Mouse (Mus musculus) B cell, adult 2 months (primary cell): Measurements from ENCODE around the gene Prss38.
A peak's percentile ranks its signal among the peaks of the same experiment; 100 is the strongest.
"Not testable (repeated sequence)": the region's sequence is repeated elsewhere in the genome, so short reads cannot be mapped to it uniquely, and the experiment has no call there.

ENCODE experiments used
- DNase-seq, 2 experiments: peaks; one replicate each; pipeline ENCODE4 v3.0.0; 2022

The Prss38 gene

DNA sequence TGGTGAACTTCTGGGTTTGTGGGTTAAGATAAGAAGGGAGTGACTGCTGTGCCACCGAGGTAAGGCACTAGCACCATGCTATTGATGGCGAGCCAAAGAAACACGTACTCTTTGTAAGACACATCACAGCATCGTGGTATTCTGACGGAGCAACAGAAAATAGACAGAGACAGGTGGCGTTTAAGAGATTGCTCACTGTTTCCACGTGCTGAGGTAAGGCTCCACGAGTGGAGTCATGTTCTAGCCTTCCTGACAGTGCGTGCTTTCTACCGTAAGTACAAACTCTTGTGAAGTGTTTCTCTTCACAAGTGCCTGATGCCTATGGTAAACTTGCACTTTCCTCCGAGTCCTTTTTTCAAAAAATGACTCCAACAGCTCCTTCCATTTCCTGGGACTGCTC, 5.6 kb downstream of the Prss38 start:
- DNase-seq: no peak

DNA sequence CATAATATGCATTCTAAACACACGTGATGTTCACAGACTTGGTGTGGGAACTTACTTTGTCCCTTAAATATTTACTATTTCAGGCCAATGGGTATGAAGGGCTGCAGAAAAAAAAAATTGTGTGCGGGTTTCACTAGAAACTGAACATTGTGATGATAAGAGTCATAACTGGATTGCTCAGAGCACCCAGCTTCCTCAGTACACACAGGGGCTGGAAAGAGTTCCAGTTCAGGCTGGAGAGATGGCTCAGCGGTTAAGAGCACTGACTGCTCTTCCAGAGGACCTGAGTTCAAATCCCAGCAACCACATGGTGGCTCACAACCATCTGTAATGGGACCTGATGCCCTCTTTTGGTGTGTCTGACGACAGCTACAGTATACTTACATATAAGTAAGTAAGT, 7.5 kb downstream of the Prss38 start:
- not testable (repeated sequence) for DNase-seq

DNA sequence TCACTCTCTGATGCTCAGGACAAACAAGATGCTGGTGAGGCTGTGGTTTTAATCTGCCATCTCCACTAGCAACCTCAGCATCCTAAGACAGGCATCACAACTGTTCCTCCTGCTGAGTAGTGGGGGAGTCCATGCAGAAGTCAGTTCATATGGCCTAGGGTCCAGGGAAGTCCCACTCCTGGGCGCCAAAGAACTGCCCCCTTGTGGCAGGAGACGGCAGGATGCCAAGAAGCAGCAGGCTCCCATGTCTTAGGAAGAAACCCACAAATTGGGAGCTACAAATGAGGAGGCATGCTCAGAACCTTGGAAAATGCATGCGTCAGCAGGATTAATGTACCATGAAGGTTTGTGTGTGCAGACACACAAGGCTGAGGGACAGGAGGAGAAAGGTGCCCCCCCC, 8.8 kb downstream of the Prss38 start:
- DNase-seq: peak in 1 of 2 experiments; percentile 8

DNA sequence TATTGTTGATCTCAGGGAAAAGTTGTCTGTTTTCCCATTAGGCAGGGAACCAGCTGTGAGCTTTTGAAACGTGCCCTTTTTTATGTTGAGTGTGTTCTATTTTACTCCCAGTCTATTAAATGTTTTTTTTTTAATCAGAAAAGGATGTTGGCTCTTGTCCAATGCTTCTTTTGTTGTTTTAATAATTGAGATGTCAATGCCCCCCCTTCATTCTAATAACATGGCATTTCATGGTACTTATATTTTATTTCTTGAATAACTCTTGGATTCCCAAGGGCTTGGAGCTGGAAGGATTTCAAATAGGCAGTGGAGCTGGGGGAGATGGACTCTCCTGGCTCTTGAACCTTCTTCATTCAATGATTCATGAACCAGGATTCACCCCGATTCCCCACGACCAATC, 9.4 kb downstream of the Prss38 start:
- DNase-seq: no peak

DNA sequence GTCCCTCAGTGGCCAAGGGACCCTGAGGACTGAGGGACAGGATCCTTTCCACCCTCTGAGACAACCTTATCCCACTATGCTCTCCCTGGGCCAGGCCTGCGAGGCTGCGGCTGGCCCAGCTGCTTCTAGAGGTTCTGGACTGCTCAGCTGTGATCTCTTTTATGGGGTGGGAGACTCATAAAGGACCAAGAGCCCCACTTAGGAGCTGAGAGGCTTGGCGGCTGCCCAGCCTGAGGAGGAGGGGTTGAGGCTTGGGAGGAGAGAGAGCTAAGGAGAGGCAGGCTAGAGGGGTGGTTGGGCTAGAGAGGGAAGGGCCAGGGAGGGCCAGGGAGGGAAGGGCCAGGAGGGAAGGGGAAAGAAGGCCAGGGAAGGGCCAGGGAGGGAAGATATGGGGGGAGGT, 11.0 kb downstream of the Prss38 start:
- DNase-seq: no peak

DNA sequence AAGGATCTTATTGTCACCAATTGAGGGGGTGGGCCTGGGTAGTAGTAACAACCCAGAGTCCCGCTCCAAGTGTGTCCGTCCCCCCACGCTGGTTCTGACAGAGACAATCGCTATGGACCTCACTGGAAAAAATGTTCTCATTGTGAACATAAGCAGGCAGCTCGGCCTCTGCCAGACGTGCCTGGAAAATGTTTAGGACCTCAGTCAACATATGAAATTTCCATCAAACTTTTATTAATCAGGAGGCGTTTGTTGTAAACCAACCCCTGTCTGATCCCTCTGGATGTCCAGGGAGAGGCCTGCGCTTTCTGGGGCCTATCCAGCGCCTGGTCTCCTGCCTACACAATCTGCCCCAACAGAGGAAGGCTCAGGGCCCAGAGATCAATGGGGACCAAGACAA, 11.4 kb downstream of the Prss38 start:
- no peak for DNase-seq

DNA sequence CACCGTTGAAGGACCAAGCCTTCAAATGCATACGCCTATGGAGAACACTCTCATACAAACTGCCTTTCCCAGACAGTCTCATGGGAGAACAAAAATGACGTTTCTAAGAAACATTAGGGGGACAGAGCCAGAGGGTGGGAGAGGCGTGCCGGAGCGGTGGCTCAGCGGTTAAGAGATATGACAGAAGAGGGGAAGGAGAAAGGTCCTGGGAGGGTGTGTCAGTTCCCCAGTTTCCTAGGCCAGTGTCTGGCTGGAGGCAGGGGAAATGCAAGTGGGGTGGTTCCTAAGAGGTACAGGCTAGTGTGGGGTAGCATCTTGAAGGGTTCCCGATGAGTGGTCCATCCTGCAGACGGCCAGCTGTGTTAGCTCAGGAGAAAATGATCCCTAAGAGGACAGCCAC, 14.2 kb downstream of the Prss38 start:
- no peak for DNase-seq

DNA sequence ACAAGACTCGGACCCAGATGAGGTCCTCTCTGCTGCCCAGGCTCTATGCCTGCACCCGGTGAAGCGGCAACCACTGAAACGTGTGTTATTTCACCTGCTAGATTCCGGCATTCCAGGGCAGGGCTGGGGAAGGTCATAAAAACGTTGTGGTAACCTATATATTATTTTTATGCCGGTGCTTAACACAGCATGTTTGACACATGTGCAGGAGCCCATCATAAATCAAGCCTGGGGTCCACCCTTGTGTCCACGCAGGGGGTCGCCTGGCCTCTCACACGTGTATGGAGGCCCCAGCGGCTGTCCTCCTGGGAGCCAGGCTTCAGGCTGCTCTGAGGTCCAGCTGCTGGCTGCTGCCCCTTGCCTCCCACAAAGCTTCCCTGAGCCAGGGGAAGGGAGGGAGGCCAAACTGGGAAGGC, 18.6 kb downstream of the Prss38 start:
- DNase-seq: no peak

DNA sequence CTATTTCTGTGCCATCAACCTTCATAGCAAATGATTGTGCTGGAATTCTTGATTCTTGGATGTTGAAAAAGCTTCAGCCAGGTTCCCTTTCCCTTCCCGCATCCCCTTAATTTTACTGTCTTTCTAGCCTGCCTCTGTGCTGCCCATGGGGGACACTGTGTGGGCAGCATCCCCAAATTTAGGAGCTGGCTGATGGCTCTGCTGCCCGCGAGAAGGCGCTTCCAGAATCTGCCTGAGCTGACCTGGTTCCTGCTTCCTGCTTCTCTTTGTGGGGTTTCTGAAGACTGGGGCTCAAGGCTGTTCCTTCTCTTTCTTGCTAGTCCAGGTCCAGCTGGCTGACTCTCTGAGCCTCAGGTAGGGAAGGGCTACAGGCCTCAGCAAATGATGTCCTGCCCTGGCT, 20.7 kb downstream of the Prss38 start:
- DNase-seq: no peak

DNA sequence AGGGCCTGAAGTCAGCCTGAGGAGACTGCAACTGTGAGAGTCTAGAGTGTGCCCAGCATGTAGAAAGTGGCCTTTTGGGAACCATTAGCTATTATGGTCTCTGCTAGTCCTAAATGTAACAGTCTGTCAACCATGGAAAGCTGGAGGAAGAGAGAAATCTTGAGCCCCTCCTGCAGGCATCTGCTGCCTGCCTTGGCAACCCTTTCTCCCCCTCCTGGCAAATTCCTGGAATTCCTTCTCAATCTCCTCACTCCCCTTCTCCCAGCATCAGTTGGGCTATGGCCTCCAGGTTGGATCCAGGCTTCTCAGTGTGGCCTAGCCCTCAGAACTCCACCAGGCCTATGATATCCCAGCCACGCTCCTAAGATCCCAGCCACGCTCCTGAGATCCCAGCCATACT, 25.1 kb downstream of the Prss38 start:
- DNase-seq: no peak

DNA sequence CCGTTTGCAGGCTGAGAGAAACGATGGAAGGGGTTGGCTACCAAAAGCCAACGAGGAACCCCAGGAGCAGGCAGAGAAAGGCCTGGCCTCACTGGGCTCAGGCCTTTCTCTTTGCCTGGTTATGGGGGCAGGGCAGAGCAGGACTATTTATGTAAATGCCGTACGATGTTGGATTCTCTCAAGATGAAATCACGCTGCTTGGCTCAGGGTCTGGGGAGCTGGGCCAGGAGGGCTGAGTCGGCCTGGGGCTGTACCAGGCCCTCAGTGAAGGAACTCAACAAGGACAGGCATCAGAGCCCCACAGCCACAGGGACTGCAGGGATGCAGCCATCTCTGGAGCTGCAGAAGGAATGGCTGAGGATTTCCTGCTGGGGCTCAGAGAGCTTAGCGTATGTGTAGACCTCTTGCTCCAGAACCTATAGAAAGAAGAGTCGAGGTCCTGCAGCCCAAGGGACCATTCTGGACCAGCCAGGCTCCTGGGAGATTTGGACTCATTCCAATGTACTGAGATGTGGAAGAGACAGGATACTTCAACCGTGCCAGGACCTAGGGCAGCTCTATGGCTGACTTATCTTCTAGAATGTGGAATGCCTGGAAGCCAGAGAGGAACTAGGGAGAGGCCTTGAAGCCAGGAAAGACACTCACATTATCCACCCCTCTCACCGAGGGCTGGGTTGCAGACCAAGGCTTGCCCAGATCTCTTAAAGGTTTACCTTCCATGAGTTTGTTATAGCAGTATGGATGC, 29.1 kb downstream of the Prss38 start:
- no peak for DNase-seq

DNA sequence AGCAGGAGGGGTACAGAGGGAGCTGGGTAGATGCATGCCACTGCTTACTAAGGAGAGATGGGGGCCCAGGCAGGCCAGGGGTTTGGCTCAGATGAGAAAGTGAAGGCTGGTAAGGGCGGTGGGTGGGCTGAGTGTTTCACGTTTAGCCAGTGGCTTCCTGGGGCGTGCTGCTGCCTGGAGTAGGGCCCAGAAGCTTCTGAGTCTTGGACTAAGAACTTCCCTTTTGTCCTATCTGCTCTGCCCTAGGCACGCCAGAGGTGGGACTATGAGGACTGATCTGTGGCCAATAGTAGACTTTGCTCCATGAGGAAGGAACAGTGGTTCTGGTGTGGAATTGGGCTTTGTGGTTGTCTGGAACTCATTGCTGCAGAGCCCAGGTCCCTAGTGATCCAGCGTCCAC, 32.5 kb downstream of the Prss38 start:
- DNase-seq: no peak

DNA sequence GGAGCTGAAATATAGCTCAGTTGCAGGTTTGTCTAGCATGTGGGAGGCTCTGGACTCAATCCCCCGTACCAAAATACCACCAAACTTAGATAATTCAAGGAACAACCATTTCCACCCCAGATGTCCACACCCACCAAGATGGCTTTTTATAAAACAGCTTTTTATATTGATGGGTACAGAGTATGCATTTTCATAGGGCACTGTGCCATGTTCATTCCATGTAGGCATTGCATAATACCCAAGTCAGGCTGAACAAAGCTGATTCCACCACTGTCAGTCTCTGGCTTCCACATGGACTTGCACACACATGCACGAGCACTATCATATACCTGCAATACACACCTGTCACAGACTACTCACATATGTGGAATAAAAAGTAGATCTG, 36.7 kb downstream of the Prss38 start:
- no peak for DNase-seq

DNA sequence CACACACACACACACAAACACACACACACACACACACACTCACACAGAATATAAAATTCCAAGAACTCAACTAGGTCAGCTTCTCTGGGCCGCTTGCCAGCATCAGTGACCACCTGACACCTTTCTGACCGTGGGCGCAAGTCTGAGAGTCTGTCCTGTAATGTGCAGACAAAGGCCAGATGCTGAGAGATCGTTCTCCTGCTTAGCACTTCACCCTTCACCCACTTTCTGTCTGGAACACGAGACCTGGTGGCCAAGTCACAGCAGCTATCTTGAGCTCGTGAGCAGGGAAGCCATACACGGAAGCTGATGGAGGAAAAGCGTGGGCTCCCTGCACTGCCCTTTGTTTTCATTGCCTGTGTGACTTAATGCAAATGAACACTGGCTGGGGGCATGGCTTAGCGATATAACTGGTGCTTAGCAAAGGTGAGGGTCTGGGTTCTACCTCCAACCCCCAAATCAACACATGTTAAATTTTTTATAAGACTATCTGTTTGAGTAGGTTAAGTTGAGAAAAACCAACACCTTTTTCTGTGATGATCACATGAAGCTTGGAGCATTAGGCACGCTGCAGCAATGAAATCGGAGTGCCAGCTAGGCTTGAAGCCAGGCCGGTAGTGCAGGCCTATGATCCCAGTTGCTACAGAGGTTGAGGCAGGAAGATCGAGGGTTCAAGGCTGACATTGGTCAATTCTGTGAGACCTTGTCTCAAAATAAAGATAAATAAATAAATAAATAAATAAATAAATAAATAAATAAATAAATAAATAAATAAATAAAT, 37.3 kb downstream of the Prss38 start:
- no peak for DNase-seq

DNA sequence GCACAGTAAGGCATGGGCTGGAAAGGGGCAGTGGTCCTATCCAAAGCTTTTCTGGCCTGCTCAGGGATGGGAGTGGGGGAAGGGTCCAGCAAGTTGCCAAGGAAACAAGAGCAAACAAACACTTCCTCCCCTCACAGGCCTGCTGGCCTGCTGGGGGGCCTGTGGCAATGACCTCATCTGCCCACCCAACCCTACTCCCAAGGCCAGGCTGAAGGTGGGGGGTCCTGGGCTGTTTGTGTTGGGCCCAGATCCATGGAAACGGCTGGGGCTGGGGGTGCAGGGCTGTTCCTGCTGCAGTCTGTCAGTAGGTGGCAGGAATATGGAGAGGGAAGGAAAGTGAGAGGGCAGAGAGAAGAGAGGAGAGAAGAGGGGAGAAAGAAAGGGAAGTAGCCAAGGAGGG, 39.1 kb downstream of the Prss38 start:
- DNase-seq: no peak

DNA sequence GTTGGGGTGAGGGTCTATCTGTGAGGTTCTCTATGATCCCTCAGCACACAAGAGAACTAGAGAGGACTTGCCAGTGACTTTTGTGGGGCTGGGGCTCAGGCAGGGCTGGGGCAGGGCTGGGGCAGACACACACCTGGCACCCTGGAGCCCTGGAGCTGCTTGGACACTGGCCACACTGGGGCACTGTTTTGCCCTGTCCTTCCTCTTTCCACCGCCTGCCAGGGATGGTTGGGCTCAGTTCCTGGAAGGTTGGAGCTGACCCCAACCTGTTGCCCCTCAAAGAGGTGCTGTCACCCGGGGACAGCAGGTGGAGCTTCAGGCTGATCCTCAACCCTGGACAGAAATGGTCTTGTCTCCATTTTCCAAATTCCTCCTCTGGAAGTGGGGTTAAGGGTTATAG, 39.5 kb downstream of the Prss38 start:
- no peak for DNase-seq

DNA sequence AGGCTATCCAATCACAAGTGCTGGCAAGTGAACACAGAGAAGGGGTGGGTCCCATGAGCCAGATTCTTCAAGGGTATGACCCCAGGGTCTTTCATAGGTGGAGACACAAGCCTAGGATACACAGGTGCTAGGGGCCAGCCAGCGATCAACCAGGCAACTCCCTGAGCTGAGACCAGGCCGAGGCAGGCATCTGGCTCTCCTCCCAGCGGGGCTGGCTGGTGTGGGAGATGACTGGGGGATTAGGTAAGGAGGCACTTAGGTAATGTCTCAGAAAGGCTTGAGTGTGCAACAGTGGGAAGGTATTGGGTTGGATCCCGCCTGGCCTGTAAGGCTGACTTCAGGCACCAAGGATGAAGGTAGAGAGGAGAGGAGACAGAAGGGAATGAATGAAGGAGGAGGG, 40.3 kb downstream of the Prss38 start:
- DNase-seq: no peak

DNA sequence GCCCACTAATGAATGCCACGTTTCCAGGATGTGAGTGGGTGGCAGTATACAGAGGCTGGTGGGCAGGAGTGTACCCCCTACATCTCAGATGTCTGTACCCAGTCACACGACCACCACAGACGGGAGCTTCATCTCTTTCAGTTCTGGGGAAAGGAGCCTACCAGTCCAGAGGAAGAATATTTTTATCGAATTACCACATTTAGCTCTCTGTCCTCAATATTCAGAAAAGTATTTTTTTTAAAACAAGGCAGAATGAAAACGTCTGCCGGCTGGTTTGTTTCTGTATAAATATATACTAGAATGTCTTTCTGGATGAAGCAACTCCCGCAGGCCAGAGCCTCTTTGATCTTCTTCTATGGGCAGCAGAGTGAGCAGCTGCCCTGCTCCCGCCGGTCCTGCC, 42.5 kb downstream of the Prss38 start:
- no peak for DNase-seq

DNA sequence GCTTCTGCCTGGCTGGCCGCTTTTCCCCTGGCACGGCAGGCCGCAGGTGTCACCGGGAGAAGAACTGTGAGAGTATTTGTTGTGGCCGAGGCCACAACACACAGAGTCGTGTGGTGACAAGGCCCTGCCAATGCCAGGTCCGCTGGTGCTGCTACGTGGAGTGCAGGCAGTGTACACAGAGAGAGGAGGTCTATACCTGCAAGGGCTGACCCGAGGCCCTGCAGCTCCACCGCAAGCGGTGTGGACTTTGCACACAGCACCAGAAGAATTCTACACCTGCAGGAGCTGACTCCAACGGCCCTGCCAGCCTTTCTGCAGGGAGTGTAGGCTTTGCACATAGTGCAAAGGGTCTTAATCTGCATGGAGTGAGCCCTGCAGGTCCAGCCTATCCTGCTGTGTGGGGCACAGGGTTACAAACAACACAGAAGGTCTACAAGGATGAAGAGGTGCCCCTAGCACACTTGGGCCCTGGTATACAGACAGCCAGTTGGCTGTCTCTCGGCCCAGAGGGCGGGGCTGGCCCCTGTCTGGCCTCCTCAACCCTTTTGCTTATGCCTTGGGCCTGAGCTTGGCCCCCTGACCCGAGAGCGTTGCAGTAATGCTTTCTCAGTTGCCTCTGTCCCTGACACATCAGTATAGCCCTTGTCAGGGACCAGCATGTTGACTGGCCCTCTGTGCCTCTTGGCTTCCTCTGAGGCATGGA, 44.1 kb downstream of the Prss38 start:
- DNase-seq: no peak

DNA sequence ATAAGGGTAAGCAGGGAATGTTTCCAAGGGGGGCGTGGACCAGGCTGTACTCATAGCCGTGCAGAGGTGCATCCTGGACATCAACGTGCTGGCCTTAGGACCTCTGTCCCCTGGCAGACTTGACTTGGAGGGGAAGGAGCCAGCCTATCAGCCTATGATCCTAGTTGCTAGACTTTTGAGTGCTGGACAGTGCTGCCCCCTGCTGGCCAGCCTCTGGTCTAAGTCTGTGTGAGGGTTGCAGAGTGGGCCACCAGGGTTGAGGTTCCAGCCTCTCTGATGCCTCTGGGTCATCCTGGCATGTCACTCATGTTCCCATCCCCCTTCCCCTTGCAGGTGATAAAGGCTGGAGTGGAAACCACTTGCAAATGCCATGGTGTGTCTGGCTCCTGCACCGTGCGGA, 44.9 kb downstream of the Prss38 start:
- DNase-seq: peak; percentile 65 to 66

DNA sequence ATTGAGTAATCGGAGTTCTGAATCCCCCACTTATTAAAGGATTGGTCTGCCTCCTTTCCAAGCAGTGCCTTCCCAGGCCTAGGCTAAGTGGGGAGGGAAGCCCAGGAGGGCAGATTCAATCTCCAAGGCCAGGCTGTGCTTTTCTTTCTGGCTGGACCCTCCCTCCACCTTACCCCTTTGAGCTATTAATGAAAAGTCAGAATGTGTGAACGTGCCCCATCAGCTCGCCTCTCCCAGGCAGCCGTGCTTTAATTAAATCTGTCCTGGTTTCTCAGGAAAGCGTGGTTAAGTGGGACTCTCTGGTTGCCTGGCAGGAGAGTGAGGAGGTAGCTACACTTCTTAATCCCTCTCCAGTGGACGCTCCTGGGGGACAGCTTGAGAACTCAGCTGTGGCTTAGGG, 45.8 kb downstream of the Prss38 start:
- DNase-seq: no peak

DNA sequence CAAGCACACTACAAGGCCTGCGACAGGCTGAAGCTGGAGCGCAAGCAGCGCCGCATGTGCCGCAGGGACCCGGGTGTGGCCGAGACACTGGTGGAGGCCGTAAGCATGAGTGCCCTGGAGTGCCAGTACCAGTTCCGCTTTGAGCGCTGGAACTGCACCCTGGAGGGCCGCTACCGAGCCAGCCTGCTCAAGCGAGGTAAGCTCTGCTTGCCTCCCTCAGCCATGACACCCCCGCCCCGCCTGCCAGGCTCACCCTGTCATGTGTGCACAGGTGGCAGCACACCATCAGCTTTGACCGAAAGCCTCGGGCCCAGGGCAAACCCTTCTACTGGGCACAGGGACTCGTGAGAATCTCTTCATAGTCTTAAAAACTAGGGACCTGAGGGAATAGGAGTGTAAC, 47.8 kb downstream of the Prss38 start:
- no peak for DNase-seq

DNA sequence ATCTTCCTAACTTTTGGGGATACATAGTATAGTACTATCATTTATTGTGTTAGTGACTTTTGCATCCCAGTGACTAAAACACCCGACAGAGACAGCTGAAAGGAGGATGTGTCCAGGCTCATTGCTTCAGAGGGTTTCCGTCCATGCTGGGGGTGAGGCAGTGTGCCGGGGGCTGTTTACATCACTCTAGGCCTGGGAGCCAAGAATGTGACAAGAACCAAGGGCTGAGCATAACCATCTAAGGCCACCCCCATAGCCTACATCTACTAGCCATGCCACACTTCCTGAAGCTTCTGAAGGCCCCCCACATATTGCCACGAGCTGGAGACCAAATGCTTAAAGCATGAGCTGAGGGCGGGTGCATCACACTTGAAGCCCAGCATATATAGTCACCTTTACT, 50.7 kb downstream of the Prss38 start:
- DNase-seq: no peak

DNA sequence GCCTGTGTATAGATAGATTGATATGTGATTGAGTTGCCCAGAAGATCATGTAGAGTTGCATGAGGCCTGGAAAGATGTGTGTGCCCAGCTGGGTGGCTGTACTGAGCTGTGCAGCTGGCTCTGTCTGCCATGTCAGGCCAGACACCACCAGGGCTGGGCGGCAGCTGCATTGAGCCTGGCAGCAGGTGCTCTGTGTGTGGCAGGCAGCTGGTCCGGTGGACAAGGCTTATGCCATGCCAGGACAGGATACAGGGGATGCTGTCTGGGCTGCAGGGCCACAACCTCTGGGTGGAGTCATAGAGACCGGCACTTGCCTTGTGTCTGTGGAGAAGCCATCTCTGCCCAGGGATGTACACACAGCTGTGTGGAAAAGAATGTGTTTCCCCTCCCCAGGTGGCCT, 52.5 kb downstream of the Prss38 start:
- no peak for DNase-seq
